Comparison of ENCODE assay signal across 8 mouse cellular contexts in the genomic region with DNA sequence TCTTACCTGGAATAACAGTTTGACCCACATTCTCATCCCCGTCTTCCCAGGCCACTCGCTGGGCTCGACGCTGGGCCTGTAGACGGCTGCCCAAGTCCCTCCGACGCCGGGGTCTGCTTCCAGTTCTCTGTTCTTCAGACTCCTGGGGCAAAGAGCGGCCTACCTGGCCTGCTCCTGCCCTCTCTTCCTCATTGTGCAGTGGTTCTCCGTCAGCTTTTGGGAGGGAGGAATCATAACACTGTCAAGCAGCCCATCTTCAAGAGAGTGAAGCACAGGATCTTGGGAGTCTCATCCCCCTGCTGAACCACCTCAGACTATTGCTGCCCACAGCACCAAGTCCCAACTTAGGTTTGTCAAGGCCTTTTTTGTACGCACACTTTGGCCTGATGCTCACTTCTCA. TPM values are rescaled to one million over a fixed set of nuclear protein-coding genes. Genes with fewer than 3 reads are reported as not detected.
DNase-seq lines count a peak whose midpoint lies in the region; ATAC-seq lines count a peak whose summit lies in the region.

No protein-coding gene starts in this region.

- H3K4me1 ChIP-seq in kidney, embryonic 14.5 days (ENCODE audit: control insufficient read depth, insufficient read depth, low read length), result peaks cover 21% of the 10 kb centered on the region
- H3K4me1 ChIP-seq in embryonic facial prominence, embryonic 11.5 days (ENCODE audit: control insufficient read depth, insufficient read depth, low read length), result 0 out of 2 replicates have a peak, but pooled peaks cover 1% of the 10 kb centered on the region
- peaks cover 23% of the 10 kb centered on the region for H3K4me1 ChIP-seq in hindbrain, embryonic 16.5 days (ENCODE audit: control insufficient read depth, insufficient read depth, low read depth, low read length)
- peaks cover 21% of the 10 kb centered on the region for H3K4me1 ChIP-seq in midbrain, embryonic 15.5 days

- H3K9ac ChIP-seq in kidney, embryonic 14.5 days (ENCODE audit: low read depth, low read length), result peak overlapping the region; percentile 87; the same call in 1 of the 2 replicates
- H3K9ac ChIP-seq in embryonic facial prominence, embryonic 11.5 days (replicated peaks; ENCODE audit: low read length), result peak overlapping the region; percentile 94
- H3K9ac ChIP-seq in hindbrain, embryonic 16.5 days (ENCODE audit: low read depth, low read length), result peak overlapping the region; percentile 94
- peak overlapping the region; percentile 80; the same call in 1 of the 2 replicates for H3K9ac ChIP-seq in midbrain, embryonic 15.5 days

- H3K36me3 ChIP-seq in kidney, embryonic 14.5 days (ENCODE audit: control insufficient read depth, insufficient read depth, low read length), result peaks cover 37% of the 10 kb centered on the region
- peaks cover 3% of the 10 kb centered on the region for H3K36me3 ChIP-seq in embryonic facial prominence, embryonic 11.5 days (replicated peaks; ENCODE audit: control insufficient read depth, insufficient read depth, low read depth, low read length)
- peaks cover 16% of the 10 kb centered on the region for H3K36me3 ChIP-seq in hindbrain, embryonic 16.5 days (ENCODE audit: control insufficient read depth, insufficient read depth, low read length)
- H3K36me3 ChIP-seq in midbrain, embryonic 15.5 days (replicated peaks), result peaks cover 3% of the 10 kb centered on the region; the same call in 1 of the 2 replicates

- 90% methylated on average over 11 of the region's 11 CpGs for WGBS in kidney, embryonic 14.5 days
- 90% methylated on average over 11 of the region's 11 CpGs for WGBS in embryonic facial prominence, embryonic 11.5 days
- WGBS in hindbrain, embryonic 16.5 days, result 88% methylated on average over 11 of the region's 11 CpGs
- WGBS in midbrain, embryonic 15.5 days, result 88% methylated on average over 11 of the region's 11 CpGs

- H3K4me3 ChIP-seq in kidney, embryonic 14.5 days (ENCODE audit: low read length), result peak overlapping the region; percentile 64
- peak overlapping the region; percentile 4; the same call in 1 of the 2 replicates for H3K4me3 ChIP-seq in embryonic facial prominence, embryonic 11.5 days (ENCODE audit: low read depth, low read length)
- peak overlapping the region; percentile 66 for H3K4me3 ChIP-seq in hindbrain, embryonic 16.5 days (ENCODE audit: low read length)
- peak overlapping the region; percentile 55 for H3K4me3 ChIP-seq in midbrain, embryonic 15.5 days

- no peaks in the 10 kb centered on the region for H3K9me3 ChIP-seq in kidney, embryonic 14.5 days (ENCODE audit: control insufficient read depth, low read length)
- no peaks in the 10 kb centered on the region for H3K9me3 ChIP-seq in embryonic facial prominence, embryonic 11.5 days (replicated peaks; ENCODE audit: control insufficient read depth, low read length)
- no peaks in the 10 kb centered on the region for H3K9me3 ChIP-seq in hindbrain, embryonic 16.5 days (ENCODE audit: control insufficient read depth, low read length)
- no peaks in the 10 kb centered on the region for H3K9me3 ChIP-seq in midbrain, embryonic 15.5 days

- H3K4me2 ChIP-seq in kidney, embryonic 14.5 days (replicated peaks; ENCODE audit: low read depth, low read length), result peak overlapping the region; percentile 61
- H3K4me2 ChIP-seq in embryonic facial prominence, embryonic 11.5 days (ENCODE audit: low read depth, low read length), result peak overlapping the region; percentile 50
- H3K4me2 ChIP-seq in hindbrain, embryonic 16.5 days (ENCODE audit: low read length), result peak overlapping the region; percentile 75
- H3K4me2 ChIP-seq in midbrain, embryonic 15.5 days, result peak overlapping the region; percentile 59

- no peaks in the 10 kb centered on the region for H3K27me3 ChIP-seq in kidney, embryonic 14.5 days (ENCODE audit: control insufficient read depth, insufficient read depth, low read length)
- H3K27me3 ChIP-seq in embryonic facial prominence, embryonic 11.5 days (ENCODE audit: control insufficient read depth, insufficient read depth, low read length), result no peaks in the 10 kb centered on the region
- H3K27me3 ChIP-seq in hindbrain, embryonic 16.5 days (replicated peaks; ENCODE audit: control insufficient read depth, insufficient read depth, low read length), result no peaks in the 10 kb centered on the region
- H3K27me3 ChIP-seq in midbrain, embryonic 15.5 days (replicated peaks), result no peaks in the 10 kb centered on the region

- H3K27ac ChIP-seq in kidney, embryonic 14.5 days (ENCODE audit: low read depth, low read length), result no peak overlapping the region
- H3K27ac ChIP-seq in embryonic facial prominence, embryonic 11.5 days (replicated peaks; ENCODE audit: low read depth, low read length), result no peak overlapping the region
- no peak overlapping the region; the same call in 1 of the 2 replicates for H3K27ac ChIP-seq in hindbrain, embryonic 16.5 days (ENCODE audit: low read depth, low read length)
- H3K27ac ChIP-seq in midbrain, embryonic 15.5 days, result peak overlapping the region; percentile 98

- ATAC-seq in kidney, embryonic 14.5 days (ENCODE audit: low FRiP score, low TSS enrichment), result no peak
- ATAC-seq in embryonic facial prominence, embryonic 11.5 days (replicated peaks; ENCODE audit: insufficient number of reproducible peaks, low FRiP score, low TSS enrichment, low read depth), result no peak
- ATAC-seq in hindbrain, embryonic 16.5 days, result no peak
- ATAC-seq in midbrain, embryonic 15.5 days (replicated peaks), result no peak
- ATAC-seq in megakaryocyte-erythroid progenitor cell, adult 5-6 weeks (replicated peaks; ENCODE audit: low FRiP score, low TSS enrichment, poor library complexity, severe bottlenecking), result no peak

- no peak for DNase-seq in kidney, postnatal 10 days
- no peak for DNase-seq in embryonic facial prominence, embryonic 11.5 days (ENCODE audit: low spot score)
- DNase-seq in thymus, adult 18-20 months, result no peak
- no peak for DNase-seq in spleen, adult 12 weeks (ENCODE audit: low spot score)

RNA-seq across cellular contexts. Expression of gene Ddrgk1, which starts 1.1 kb away (rescaled TPM):
- polyA plus RNA-seq in kidney, embryonic 14.5 days (2014; fragmentation: Nextera tagmentation; extraction: Ambion mirVana), result 53.5 and 55.2 TPM in 2 replicates
- 45.0 and 45.1 TPM in 2 replicates for polyA plus RNA-seq in embryonic facial prominence, embryonic 11.5 days (2014; fragmentation: Nextera tagmentation; extraction: Ambion mirVana)
- polyA plus RNA-seq in hindbrain, embryonic 16.5 days (2015; fragmentation: Nextera tagmentation; extraction: Ambion mirVana), result 77.4 and 80.3 TPM in 2 replicates
- 69.4 and 71.0 TPM in 2 replicates for polyA plus RNA-seq in midbrain, embryonic 15.5 days (2015; fragmentation: Nextera tagmentation; extraction: Ambion mirVana)
- total RNA-seq in megakaryocyte-erythroid progenitor cell, adult 5-6 weeks (2014; fragmentation: Nextera tagmentation), result 103 and 130 TPM in 2 replicates
- 63.3 and 66.2 TPM in 2 replicates for total RNA-seq in megakaryocyte-erythroid progenitor cell, adult 5-6 weeks (2017)

RNA-seq across cellular contexts. Expression of gene Itpa, which starts 4.1 kb away (rescaled TPM):
- polyA plus RNA-seq in kidney, embryonic 14.5 days (2014; fragmentation: Nextera tagmentation; extraction: Ambion mirVana), result 120 and 121 TPM in 2 replicates
- 131 and 136 TPM in 2 replicates for polyA plus RNA-seq in embryonic facial prominence, embryonic 11.5 days (2014; fragmentation: Nextera tagmentation; extraction: Ambion mirVana)
- 127 and 128 TPM in 2 replicates for polyA plus RNA-seq in hindbrain, embryonic 16.5 days (2015; fragmentation: Nextera tagmentation; extraction: Ambion mirVana)
- 130 and 133 TPM in 2 replicates for polyA plus RNA-seq in midbrain, embryonic 15.5 days (2015; fragmentation: Nextera tagmentation; extraction: Ambion mirVana)
- total RNA-seq in megakaryocyte-erythroid progenitor cell, adult 5-6 weeks (2014; fragmentation: Nextera tagmentation), result 67.7 and 103 TPM in 2 replicates
- 80.0 and 86.8 TPM in 2 replicates for total RNA-seq in megakaryocyte-erythroid progenitor cell, adult 5-6 weeks (2017)

RNA-seq across cellular contexts. Expression of gene Lzts3, which starts 20.7 kb away (rescaled TPM):
- polyA plus RNA-seq in kidney, embryonic 14.5 days (2014; fragmentation: Nextera tagmentation; extraction: Ambion mirVana), result 3.7 and 4.7 TPM in 2 replicates
- polyA plus RNA-seq in embryonic facial prominence, embryonic 11.5 days (2014; fragmentation: Nextera tagmentation; extraction: Ambion mirVana), result 0.79 and 1.1 TPM in 2 replicates
- polyA plus RNA-seq in hindbrain, embryonic 16.5 days (2015; fragmentation: Nextera tagmentation; extraction: Ambion mirVana), result 21.1 and 21.2 TPM in 2 replicates
- 17.4 and 17.9 TPM in 2 replicates for polyA plus RNA-seq in midbrain, embryonic 15.5 days (2015; fragmentation: Nextera tagmentation; extraction: Ambion mirVana)
- 0.79 and 1.2 TPM in 2 replicates for total RNA-seq in megakaryocyte-erythroid progenitor cell, adult 5-6 weeks (2014; fragmentation: Nextera tagmentation)
- total RNA-seq in megakaryocyte-erythroid progenitor cell, adult 5-6 weeks (2017), result 0.08 TPM in 1 of 2 replicates, not detected in the other

RNA-seq across cellular contexts. Expression of gene Ubox5, which starts 33.5 kb away (rescaled TPM):
- polyA plus RNA-seq in kidney, embryonic 14.5 days (2014; fragmentation: Nextera tagmentation; extraction: Ambion mirVana), result 13.0 and 16.2 TPM in 2 replicates
- 19.8 and 19.9 TPM in 2 replicates for polyA plus RNA-seq in embryonic facial prominence, embryonic 11.5 days (2014; fragmentation: Nextera tagmentation; extraction: Ambion mirVana)
- polyA plus RNA-seq in hindbrain, embryonic 16.5 days (2015; fragmentation: Nextera tagmentation; extraction: Ambion mirVana), result 8.9 and 9.9 TPM in 2 replicates
- 10.0 and 11.6 TPM in 2 replicates for polyA plus RNA-seq in midbrain, embryonic 15.5 days (2015; fragmentation: Nextera tagmentation; extraction: Ambion mirVana)
- total RNA-seq in megakaryocyte-erythroid progenitor cell, adult 5-6 weeks (2014; fragmentation: Nextera tagmentation), result 9.1 and 15.6 TPM in 2 replicates
- total RNA-seq in megakaryocyte-erythroid progenitor cell, adult 5-6 weeks (2017), result 8.3 and 8.5 TPM in 2 replicates

RNA-seq across cellular contexts. Expression of gene Fastkd5, which starts 33.5 kb away (rescaled TPM):
- polyA plus RNA-seq in kidney, embryonic 14.5 days (2014; fragmentation: Nextera tagmentation; extraction: Ambion mirVana), result 9.8 and 22.5 TPM in 2 replicates
- polyA plus RNA-seq in embryonic facial prominence, embryonic 11.5 days (2014; fragmentation: Nextera tagmentation; extraction: Ambion mirVana), result 23.8 and 24.7 TPM in 2 replicates
- 9.7 and 10.8 TPM in 2 replicates for polyA plus RNA-seq in hindbrain, embryonic 16.5 days (2015; fragmentation: Nextera tagmentation; extraction: Ambion mirVana)
- 10.9 and 11.2 TPM in 2 replicates for polyA plus RNA-seq in midbrain, embryonic 15.5 days (2015; fragmentation: Nextera tagmentation; extraction: Ambion mirVana)
- total RNA-seq in megakaryocyte-erythroid progenitor cell, adult 5-6 weeks (2014; fragmentation: Nextera tagmentation), result 18.1 and 19.7 TPM in 2 replicates
- total RNA-seq in megakaryocyte-erythroid progenitor cell, adult 5-6 weeks (2017), result 30.6 and 38.4 TPM in 2 replicates

Comparison
In these comparisons a context has a peak if more than half of its experiments do, and no peak if none do; other contexts are left out.
1. H3K4me3 ChIP-seq: peak in every context shown above with its lines; median percentile 66 in hindbrain, embryonic 16.5 days; 64 in kidney, embryonic 14.5 days; 55 in midbrain, embryonic 15.5 days; 4 in embryonic facial prominence, embryonic 11.5 days.